Mouse (Mus musculus) megakaryocyte-erythroid progenitor cell, adult 5-6 weeks (primary cell): ENCODE data around the gene Prr7. TPM values are rescaled to one million over a fixed set of nuclear protein-coding genes. Genes with fewer than 3 reads are reported as not detected.

Experiments
- ATAC-seq: replicated peaks from 2 replicates; pipeline ENCODE4 v1.8.0; 2016; ENCODE audit warnings: mild to moderate bottlenecking, inconsistent platforms; ENCODE audit not compliant: severe bottlenecking, poor library complexity, low FRiP score, low TSS enrichment
- total RNA-seq, 2 experiments: library from RNA; stranded (forward) in 1 of 2; stranded (reverse) in 1 of 2; fragments of 200-1000, 215-1000 nt in 1 of 2; fragments of >200 nt in 1 of 2; fragmentation: Nextera tagmentation in 1 of 2; gene quantifications; 2 replicates each; pipeline ENCODE4 v1.2.3; 2014 to 2017

The Prr7 gene
- total RNA-seq, 2 experiments from 2014 or later = not detected

DNA sequence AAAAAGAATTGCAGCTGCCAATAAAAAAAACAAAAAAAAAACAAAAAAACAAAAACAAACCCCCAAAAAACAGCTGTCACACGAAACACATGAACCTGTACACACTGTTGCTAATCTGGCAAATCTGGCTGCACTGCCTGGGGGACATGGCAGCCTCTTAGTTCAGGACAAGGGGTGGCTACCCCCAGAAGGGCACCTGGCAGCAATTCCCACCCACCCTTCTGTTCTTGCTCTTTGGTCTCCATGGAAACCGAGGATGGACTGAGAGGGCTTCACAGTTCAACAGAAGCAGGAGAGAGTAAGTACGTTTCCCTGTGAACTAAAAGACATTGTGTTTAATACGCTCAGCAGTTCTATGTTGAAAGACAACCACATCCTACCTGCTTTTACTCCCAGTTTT, 31.6 kb downstream of the Prr7 start:
- ATAC-seq = no peak

DNA sequence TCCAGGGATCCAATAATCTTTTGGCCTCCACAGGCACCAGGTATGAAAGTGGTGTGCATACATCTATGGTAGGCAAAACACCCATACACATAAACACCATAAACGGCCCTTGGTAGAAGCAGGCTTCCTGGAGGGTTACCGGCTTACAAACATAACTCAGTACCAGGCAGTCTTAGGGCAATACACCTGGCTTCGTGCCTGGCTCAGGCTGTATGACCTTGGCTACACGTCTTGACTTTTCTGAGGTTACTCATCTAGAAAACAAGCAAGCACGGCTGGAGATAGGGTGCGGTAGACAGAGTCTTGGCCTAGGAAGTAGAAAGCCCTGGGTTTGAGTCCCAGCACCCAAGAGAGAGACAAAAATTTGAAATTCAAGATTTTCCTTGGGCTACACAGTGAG, 32.6 kb downstream of the Prr7 start:
- no peak for ATAC-seq

DNA sequence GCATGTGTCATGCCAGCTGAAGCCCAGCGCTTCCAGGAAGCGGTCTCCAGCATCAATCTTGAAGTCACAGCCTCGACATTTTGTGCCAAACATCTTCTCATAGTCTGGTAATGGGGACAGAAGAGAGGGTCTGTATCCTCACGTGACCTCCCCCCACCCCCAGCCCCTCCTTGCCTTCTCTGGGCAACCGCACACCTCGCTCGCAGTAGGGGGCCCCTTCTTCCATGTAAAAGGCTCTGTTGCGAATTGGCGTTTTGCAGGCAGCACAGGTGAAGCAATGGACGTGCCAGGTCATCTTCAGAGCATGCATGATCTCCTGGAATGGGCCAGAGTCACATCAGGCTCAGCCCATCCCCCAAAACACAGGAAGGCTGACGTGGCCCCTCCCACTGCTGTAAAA, 34.8 kb downstream of the Prr7 start:
- no peak for ATAC-seq

DNA sequence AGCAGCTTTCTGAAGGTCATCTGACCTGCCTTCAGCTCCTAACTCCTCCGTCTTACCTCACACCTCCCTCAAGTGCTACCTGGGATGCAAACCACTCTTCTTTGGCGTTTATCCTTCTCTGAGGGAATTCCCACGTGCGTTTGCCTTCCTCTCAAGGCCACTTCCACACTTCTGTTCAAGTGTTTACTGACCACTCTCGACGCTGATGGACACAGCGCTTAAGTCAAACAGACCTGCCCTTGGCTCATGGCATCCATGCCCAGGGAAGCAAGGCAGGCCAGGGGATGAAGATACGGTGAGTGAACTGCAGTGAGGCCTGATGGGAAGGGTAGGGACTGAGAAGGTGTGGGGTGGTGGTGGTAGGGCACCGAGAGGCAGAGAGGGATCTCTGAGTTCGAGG, 36.5 kb downstream of the Prr7 start:
- ATAC-seq = no peak

DNA sequence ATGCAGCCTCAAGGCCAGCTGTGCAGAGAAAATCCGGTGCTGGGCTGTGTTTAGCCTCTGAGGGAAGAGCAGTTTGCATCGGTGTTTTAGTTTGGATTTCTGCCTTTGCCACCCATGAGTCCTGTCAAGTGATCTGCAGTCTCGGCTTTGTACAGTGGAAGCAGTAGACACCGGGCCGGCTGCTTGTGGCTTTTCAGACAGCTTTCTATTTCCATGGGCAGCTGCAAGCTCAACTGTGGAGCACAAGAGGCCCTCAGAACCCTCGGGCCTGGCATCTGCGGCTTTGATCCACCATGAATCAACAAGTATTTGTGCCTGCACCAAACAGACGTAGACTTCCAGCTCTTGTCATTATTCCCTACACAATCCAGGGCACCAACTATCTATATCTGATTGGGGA, 38.3 kb downstream of the Prr7 start:
- ATAC-seq = no peak

DNA sequence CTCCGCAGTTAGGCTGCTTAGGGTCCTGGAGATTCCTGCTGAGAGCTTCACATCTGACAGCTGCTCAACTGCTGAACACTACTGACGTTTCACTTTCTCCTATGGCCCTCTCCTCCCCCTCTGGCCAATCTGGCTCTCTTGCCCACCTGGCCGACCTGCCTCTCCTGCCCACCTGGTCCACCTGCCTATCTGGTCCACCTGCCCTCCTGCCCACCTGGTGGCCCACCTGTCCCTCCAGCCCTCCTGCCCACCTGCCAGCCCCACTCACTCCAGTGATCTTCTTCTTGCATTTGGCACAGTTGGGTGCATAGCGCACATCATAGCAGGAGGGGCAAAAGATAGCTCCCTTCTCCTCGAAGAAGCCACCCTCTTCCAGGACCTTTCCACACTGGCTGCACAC, 40.3 kb downstream of the Prr7 start:
- no peak for ATAC-seq

DNA sequence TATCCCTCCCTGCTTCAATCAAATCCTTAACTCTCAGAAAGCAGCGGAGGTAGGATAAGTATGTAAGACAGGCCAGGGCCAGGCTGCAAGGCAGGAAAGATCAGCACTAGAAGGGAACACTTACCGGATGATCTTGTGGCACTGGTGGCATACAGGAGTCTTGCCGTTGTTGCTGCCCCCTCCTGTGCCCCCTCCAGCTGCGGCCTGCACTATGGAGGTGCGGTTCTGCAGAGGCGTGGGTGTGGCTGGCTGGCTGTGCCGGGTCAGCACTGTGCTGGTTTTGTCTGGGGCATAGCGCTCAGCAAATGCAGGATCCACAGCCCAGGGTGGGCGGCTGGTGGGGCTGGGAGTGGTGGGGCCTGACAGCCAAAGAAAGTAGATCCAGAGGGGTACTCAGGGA, 41.7 kb downstream of the Prr7 start:
- no peak for ATAC-seq

DNA sequence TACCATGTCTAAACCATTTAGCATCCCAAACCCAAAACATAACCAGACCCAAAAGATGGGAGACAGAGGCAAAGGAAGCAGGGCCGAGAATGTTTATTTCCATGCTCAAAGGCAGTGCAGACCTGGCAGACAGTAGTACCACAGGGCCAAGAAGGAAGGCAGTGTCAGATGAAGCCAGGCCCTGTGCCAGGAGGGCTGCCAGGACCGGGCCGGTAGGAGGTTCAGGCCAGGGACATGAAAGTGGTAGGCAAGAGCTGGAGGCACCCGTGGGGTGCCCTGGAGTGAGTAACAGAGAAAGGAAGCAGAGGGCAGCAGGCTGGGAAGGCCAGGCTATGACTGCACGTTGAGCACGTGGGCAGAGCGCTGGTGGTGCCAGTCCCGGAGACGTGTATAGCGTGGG, 42.6 kb downstream of the Prr7 start:
- no peak for ATAC-seq

DNA sequence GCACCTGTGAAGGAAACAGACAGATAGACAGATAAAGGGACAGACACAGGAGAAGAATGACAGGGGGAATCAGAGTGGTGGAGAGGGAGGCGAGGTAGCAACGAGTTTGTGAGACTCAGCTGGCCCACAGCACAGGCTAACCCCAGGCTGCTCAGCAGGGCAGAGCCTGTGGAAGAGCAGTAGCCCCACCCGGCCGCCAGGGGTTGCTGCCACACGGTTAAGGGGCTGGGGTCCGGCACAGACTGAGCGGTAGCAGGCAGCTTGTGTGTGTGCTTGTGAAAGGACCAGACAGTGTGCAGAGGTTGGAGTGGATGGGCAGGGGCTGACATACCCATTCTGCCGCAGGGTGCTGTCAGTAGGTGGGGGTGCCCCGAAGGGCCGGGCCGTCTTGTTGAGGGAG, 43.8 kb downstream of the Prr7 start:
- peak; percentile 19; the same call in 1 of the 2 replicates for ATAC-seq

DNA sequence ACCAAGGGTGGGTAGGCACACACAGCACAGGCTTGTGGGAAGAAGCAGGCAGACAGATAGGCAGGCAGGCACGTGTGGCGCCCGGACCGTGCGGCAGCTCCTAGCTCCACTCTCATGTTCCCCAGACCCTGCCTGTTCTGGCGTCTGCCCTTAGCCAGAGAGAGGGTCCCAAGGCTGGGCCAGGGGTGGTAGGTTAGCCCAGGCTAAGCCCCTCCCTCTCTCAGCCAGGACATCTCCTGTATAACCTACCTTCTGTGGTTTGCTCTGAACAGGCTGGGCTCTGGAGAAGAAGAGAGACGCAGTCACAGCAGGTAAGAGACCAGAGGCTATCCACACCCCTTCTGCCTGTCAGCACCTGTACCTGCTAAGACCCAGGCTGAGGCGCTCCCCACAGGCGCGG, 44.5 kb downstream of the Prr7 start:
- no peak for ATAC-seq

DNA sequence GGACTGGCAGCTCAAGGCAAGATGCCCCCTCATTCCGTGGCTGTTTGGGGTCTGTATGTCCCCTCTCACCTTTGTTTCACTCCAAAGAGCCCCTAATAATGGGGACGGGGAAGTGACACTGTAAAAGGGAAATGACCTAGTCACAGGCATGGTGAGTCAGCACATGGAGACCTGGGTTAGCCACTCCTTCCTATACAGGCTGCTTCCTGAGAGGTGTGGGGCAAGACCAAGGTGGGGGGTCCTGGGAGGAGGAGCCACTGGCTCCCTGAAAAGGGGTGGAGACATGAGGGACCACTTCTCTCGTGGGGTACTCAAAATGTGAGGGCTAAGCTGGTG, 46.2 kb downstream of the Prr7 start:
- ATAC-seq = no peak

DNA sequence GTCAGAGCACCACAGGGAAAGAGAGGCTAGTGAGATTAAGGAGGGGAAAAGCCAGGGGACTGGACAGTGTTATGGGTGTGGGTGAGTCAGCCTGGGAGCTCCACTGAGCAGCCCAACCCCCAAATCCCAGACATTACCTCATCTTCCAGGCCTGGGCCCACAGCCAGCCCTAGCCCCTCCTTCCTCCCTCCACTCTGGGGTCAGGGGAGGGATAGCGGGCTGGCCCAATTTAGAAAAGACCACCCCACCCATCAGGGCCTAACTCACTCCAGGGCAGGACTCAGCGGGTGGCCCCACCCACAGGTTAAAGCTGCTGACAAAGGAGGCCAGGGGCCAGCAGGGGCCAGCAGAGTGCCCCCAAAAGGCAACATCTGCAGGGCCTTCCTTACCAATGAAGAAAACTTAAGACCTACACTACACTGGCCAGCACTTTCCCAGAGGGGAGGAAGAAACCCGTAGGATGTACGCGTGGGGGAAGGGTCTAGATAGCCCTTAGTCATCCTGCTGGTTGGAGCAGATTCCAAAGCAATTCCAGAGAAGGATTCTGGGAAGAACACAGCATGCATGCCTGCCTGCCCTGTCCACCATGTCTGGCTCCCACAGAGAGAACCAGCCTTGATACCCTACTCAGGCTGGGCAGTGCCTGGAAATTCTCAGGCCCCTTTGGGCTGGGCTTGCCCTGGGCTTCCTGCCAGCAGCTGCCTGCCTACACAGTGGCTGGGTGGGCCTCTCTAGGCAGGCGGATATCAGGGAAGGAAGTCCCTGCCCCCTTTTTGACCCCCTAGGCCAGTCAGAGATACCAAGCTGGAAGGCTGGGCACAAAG, 46.8 kb downstream of the Prr7 start:
- ATAC-seq = peak; percentile 24

DNA sequence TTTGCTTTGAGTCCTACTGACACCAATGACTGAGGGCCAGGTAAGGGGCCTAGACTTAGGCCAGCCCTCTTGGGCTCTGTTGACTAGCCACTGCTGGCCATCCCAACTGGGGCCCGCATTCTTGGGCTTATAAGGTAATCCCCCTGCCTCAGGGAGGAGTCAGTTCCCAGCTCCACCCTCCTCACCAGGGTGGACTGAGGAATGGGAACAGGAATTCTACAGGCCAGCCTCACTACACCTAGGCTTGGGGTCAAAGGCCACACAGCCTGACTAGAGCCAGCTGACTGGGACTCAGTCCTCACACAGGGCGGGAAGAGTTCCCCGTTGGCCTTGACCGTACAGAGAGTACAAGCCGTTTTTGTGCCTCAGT, 47.4 kb downstream of the Prr7 start:
- no peak for ATAC-seq

DNA sequence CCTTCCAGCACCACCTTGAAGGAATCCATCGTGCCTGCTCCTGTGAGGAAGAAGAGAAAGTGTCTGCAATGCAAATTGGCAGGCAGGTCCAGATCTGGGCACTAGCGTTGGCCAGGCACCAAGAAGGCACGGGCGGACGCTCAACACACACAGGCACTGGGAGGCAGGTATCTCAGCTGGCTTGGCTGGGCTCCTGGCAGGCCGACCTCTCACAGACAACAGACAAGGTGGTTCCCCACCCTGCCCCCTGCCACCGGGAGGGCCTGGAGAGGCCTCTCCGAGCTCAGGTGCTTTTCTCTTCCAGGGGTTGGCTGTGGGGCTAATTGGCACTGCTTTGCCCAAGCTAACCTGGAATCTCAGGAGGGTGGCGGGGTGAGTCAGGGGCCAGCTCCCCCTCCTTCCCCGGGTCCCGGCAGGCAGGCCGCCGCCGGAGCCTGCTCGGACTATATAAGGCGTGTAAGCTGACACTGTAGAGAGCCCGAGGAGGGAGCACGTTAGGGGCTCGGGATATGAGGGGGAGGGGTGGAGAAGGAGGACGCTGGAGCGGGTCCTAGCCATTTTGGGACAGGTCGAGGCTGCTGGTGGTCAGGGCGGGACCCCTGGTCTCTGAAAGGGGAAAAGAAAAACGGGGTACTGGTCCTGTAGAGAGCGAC, 48.4 kb downstream of the Prr7 start:
- ATAC-seq = no peak

DNA sequence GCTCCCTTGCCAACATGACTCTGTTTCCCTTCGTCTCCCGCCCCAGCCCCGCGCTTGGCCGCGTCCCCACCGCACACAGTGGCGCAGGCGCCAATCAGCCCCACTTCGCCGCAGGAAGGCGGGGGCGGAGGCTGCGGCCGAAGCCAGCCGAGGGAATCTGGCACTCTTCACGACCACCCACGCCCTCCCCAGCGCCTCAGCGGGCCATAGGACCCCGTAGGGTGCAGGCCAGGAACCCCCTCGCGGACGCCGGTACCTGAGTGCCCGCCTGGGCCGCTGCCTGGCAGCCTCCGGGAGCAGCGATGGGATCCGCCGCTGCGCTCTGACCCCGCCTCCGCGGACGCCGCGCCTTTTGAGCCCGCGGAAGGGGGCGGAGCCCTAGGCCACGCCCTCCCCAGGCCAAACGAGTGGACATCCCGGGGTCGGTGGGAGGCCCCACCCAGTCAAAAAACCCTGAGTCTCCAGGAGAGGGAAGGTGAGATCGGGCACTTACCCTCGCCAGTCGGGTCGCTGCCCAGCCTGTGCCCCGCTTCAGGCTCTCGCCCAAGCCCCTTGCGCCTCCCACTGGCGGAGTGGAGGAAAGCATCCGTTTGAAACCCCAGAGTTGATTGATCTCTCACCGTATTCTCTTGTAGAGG, 49.2 kb downstream of the Prr7 start, which contains the start of gene Pdlim7:
Gene Pdlim7, minus strand, starts transcription at position 566 of the 638 bp plus-strand sequence.
- peak; percentile 62 for ATAC-seq

DNA sequence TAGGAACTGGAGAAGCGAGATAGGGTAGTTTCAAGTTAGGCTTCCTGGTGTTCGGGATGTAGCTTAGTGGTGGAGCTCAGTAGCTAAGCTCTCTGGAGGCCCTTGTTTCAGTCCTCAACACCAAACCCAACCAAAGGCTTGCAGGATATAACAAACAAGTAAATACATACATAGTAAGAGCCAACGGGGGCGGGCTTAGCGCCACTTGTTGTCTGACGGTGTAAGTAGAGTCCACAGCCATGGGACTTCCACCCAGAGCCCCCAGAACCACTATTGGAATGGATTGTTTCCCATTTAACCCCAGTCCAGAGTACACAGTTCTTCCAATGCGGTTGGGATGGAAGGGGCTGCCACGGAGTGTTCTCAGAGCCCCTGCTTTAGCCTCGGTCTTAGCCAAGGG, 49.8 kb downstream of the Prr7 start:
- no peak for ATAC-seq

DNA sequence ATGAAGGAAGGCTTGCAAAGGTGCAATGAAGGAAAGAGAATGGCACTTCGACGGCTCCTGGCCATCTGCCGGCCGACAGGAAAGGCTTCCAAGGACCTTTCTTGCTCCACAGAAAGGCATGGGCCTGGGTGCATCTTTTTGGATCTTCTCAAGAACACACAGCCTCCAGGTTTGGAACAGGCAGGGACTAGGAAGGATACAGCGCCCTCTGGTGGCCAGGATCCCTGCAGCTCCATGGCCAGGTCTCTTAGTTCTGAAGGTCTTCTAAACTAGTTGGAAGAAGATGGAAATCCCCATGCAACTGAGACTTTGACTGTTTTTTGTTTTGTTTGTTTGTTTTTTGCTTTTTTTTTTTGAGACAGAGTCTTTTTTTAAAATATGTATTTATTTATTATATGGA, 52.9 kb downstream of the Prr7 start:
- peak; percentile 51; the same call in 1 of the 2 replicates for ATAC-seq

DNA sequence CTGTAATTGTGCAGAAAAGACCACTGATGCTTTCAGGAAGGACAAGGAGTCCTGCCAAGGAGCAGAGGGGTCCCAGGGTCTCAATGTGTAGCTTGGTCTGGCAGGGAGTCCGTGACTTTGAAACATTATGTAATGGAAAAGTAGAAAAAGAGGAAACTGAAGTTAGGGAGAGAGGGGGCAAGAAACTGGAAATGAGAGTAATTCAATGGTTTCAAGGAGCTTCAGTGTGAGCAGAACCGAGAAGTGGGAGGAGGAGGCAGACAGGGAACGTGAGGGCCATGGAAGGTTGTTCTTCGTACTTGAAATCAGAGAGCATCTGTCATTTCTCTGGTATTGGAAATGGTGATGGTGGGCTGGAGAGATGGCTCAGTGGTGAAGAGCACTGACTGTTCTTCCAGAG, 55.5 kb downstream of the Prr7 start:
- no peak for ATAC-seq

DNA sequence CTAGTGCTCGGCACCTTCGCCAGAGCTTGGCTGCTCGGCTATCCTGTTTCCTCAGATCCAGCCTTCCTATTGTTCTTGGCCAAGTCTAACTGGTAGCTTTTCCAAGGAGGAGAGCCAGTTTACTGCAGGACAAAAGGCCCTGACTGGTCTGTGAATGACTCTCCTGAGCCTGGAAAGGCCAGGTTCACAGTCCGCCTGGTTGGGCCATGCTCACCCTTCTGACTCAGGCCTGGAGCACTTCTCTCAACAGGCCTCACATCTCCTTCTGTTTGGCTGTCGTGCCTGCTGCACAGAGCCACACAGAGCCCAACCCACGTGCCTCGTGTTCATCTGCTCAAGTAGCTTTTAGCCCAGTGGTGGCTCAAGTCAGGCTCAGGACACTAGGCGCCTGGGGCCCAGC, 58.7 kb downstream of the Prr7 start:
- no peak for ATAC-seq
